ENCODE assay signal across 14 mouse cellular contexts in the genomic region with DNA sequence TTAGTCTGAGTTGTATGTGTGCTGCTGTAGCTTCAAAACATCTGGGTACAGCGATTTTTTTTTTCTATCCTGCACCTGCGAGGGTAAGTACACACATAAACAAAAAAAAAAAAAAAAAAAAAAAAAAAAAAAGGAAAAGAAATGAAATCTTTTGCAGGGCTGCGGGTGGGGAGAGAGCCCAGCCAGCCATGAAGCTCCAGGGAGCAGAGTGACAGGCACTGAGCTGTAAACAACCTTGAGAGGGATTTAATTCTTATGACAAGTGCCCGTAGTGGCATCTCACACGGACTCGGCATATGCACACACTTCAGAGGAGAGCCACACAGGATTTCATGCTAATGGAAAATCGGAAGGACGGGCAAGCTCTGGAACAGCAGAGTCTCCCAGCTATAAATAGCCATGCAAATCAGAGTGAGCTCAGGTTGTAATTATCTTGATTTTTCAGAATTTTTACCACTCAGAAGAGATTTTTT. TPM values are rescaled to one million over a fixed set of nuclear protein-coding genes. Genes with fewer than 3 reads are reported as not detected.
DNase-seq lines count a peak whose midpoint lies in the region; ATAC-seq and TF ChIP-seq lines count a peak whose summit lies in the region.
"Had no signal": no experiment of that assay in that cellular context is flagged by ENCODE, and none has a peak within 500 bp of the region (broad histone marks: within the 10 kb centered on the region; RNA-seq: fewer than 3 reads in every experiment).

No protein-coding gene starts in this region.

- ATAC-seq in hindbrain, embryonic 14.5 days (ENCODE audit: low FRiP score), result no peak
- no peak for ATAC-seq in hindbrain, embryonic 11.5 days (ENCODE audit: low FRiP score)
- peak; percentile 74 for ATAC-seq in hindbrain, embryonic 16.5 days
- ATAC-seq: intestine, postnatal 0 days had no signal

- H3K9ac ChIP-seq in hindbrain, embryonic 14.5 days, result no peak overlapping the region
- H3K9ac ChIP-seq in hindbrain, embryonic 11.5 days (ENCODE audit: low read depth, low read length), result no peak overlapping the region
- H3K9ac ChIP-seq in hindbrain, embryonic 16.5 days (ENCODE audit: low read depth, low read length), result no peak overlapping the region
- H3K9ac ChIP-seq: liver, embryonic 14.5 days; stomach, embryonic 15.5 days had no signal

- no peaks in the 10 kb centered on the region for H3K4me1 ChIP-seq in cerebellum, adult 2 months (ENCODE audit: control insufficient read depth, insufficient read depth, low read length)
- peaks cover 16% of the 10 kb centered on the region; the same call in 1 of the 2 replicates for H3K4me1 ChIP-seq in hindbrain, embryonic 14.5 days (replicated peaks; ENCODE audit: control insufficient read depth, insufficient read depth, low read length)
- 0 out of 2 replicates have a peak, but pooled peaks cover 2% of the 10 kb centered on the region for H3K4me1 ChIP-seq in hindbrain, embryonic 11.5 days (replicated peaks; ENCODE audit: control insufficient read depth, insufficient read depth, low read length)
- H3K4me1 ChIP-seq in hindbrain, embryonic 16.5 days (ENCODE audit: control insufficient read depth, insufficient read depth, low read depth, low read length), result peaks cover 11% of the 10 kb centered on the region
- H3K4me1 ChIP-seq: stomach, embryonic 15.5 days had no signal

- H3K9me3 ChIP-seq in hindbrain, embryonic 14.5 days (ENCODE audit: control insufficient read depth, low read length), result no peaks in the 10 kb centered on the region
- H3K9me3 ChIP-seq in hindbrain, embryonic 11.5 days (ENCODE audit: control insufficient read depth, low read length), result no peaks in the 10 kb centered on the region
- no peaks in the 10 kb centered on the region for H3K9me3 ChIP-seq in hindbrain, embryonic 16.5 days (ENCODE audit: control insufficient read depth, low read length)
- H3K9me3 ChIP-seq: stomach, embryonic 15.5 days had no signal

- no peak for TF ChIP-seq CTCF in cerebellum, adult 2 months (IDR thresholded peaks at IDR 0.05; ENCODE audit: borderline replicate concordance, insufficient read depth, low read depth, low read length)

- peak; percentile 20 to 27 for DNase-seq in cerebellum, adult 2 months
- DNase-seq in cerebellum, adult 11 months, result no peak
- DNase-seq in hindbrain, embryonic 14.5 days (ENCODE audit: low spot score), result peak; percentile 45
- DNase-seq in hindbrain, embryonic 11.5 days (ENCODE audit: low spot score), result no peak
- peak; percentile 69 for DNase-seq in thymus, postnatal 25 days
- no peak for DNase-seq in spleen, postnatal 14 days (ENCODE audit: low spot score in 2 of 2)
- no peak for DNase-seq in left cerebral cortex, postnatal 14 days (ENCODE audit: low spot score in 2 of 2)
- DNase-seq: adrenal gland, adult 8-10 months; heart, adult 11 months; kidney, postnatal 4 days had no signal

- peak overlapping the region; percentile 27 for H3K4me2 ChIP-seq in hindbrain, embryonic 14.5 days (replicated peaks)
- H3K4me2 ChIP-seq in hindbrain, embryonic 11.5 days (replicated peaks; ENCODE audit: low read depth, low read length), result no peak overlapping the region
- peak overlapping the region; percentile 29 for H3K4me2 ChIP-seq in hindbrain, embryonic 16.5 days (ENCODE audit: low read length)
- H3K4me2 ChIP-seq: stomach, embryonic 15.5 days had no signal

- no peak for TF ChIP-seq POLR2A in cerebellum, adult 2 months (IDR thresholded peaks at IDR 0.05; ENCODE audit: borderline replicate concordance, insufficient read depth, low read length)

- H3K36me3 ChIP-seq in hindbrain, embryonic 14.5 days (replicated peaks; ENCODE audit: control insufficient read depth, insufficient read depth), result no peaks in the 10 kb centered on the region
- no peaks in the 10 kb centered on the region for H3K36me3 ChIP-seq in hindbrain, embryonic 11.5 days (ENCODE audit: control insufficient read depth, insufficient read depth, low read length)
- H3K36me3 ChIP-seq in hindbrain, embryonic 16.5 days (ENCODE audit: control insufficient read depth, insufficient read depth, low read length), result no peaks in the 10 kb centered on the region
- H3K36me3 ChIP-seq: stomach, embryonic 15.5 days had no signal

- intact Hi-C loops in left cerebral cortex, postnatal 14 days (cut with DNase I), result no loop called here

- no peak overlapping the region for H3K27ac ChIP-seq in cerebellum, adult 2 months (ENCODE audit: insufficient read depth, low read length)
- H3K27ac ChIP-seq in hindbrain, embryonic 14.5 days, result peak overlapping the region; percentile 64
- H3K27ac ChIP-seq in hindbrain, embryonic 11.5 days (ENCODE audit: low read depth, low read length), result no peak overlapping the region
- peak overlapping the region; percentile 57; the same call in 1 of the 2 replicates for H3K27ac ChIP-seq in hindbrain, embryonic 16.5 days (ENCODE audit: low read depth, low read length)
- H3K27ac ChIP-seq: liver, embryonic 14.5 days; stomach, embryonic 15.5 days had no signal

- H3K4me3 ChIP-seq in cerebellum, adult 2 months (replicated peaks; ENCODE audit: insufficient read depth, low read depth, low read length), result no peak overlapping the region
- no peak overlapping the region for H3K4me3 ChIP-seq in hindbrain, embryonic 14.5 days (replicated peaks; ENCODE audit: low read length)
- no peak overlapping the region for H3K4me3 ChIP-seq in hindbrain, embryonic 11.5 days (ENCODE audit: low read depth, low read length)
- H3K4me3 ChIP-seq in hindbrain, embryonic 16.5 days (ENCODE audit: low read length), result no peak overlapping the region
- H3K4me3 ChIP-seq: stomach, embryonic 15.5 days had no signal

- H3K27me3 ChIP-seq in cerebellum, adult 2 months (ENCODE audit: control insufficient read depth, insufficient read depth, low read length), result no peaks in the 10 kb centered on the region
- no peaks in the 10 kb centered on the region for H3K27me3 ChIP-seq in hindbrain, embryonic 14.5 days (ENCODE audit: control insufficient read depth, insufficient read depth, low read length)
- H3K27me3 ChIP-seq in hindbrain, embryonic 11.5 days (ENCODE audit: control insufficient read depth, insufficient read depth, low read length), result no peaks in the 10 kb centered on the region
- no peaks in the 10 kb centered on the region for H3K27me3 ChIP-seq in hindbrain, embryonic 16.5 days (replicated peaks; ENCODE audit: control insufficient read depth, insufficient read depth, low read length)
- H3K27me3 ChIP-seq: stomach, embryonic 15.5 days had no signal

- 18% methylated on average over 8 of the region's 8 CpGs for WGBS in cerebellum, adult 2 months
- whole genome bisulfite sequencing in hindbrain, embryonic 14.5 days, result 40% methylated on average over 8 of the region's 8 CpGs
- WGBS in hindbrain, embryonic 11.5 days, result 68% methylated on average over 8 of the region's 8 CpGs
- WGBS in hindbrain, embryonic 16.5 days, result 43% methylated on average over 8 of the region's 8 CpGs

RNA-seq across cellular contexts. Expression of a gene that starts 43.9 kb away (rescaled TPM):
- 1.4 and 2.2 TPM in 2 replicates for polyA plus RNA-seq in cerebellum, adult 2 months (2012; rRNA removed)
- polyA plus RNA-seq in hindbrain, embryonic 14.5 days (2014; fragmentation: Nextera tagmentation; extraction: Ambion mirVana), result 5.9 and 10.5 TPM in 2 replicates
- polyA plus RNA-seq in hindbrain, embryonic 11.5 days (2014; fragmentation: Nextera tagmentation; extraction: Ambion mirVana), result 45.6 and 49.5 TPM in 2 replicates
- polyA plus RNA-seq in hindbrain, embryonic 16.5 days (2015; fragmentation: Nextera tagmentation; extraction: Ambion mirVana), result 8.6 and 9.2 TPM in 2 replicates
- total RNA-seq in left cerebral cortex, postnatal 14 days (2021), result 1 to 10 TPM; 1.1 TPM

Comparison
In these comparisons a context has a peak if more than half of its experiments do, and no peak if none do; other contexts are left out.
1. DNase-seq: peak in cerebellum, adult 2 months (2 of 2), hindbrain, embryonic 14.5 days (single experiment) and thymus, postnatal 25 days (single experiment); none in cerebellum, adult 11 months (single experiment), hindbrain, embryonic 11.5 days (single experiment), spleen, postnatal 14 days (0 of 2) and left cerebral cortex, postnatal 14 days (0 of 2).
2. H3K27ac ChIP-seq: peak in hindbrain, embryonic 14.5 days (single experiment) and hindbrain, embryonic 16.5 days (single experiment); none in cerebellum, adult 2 months (single experiment) and hindbrain, embryonic 11.5 days (single experiment).